Mouse (Mus musculus) embryonic facial prominence, embryonic 14.5 days (tissue): Measurements from ENCODE around the gene Rab25. TPM values are rescaled to one million over a fixed set of nuclear protein-coding genes. Genes with fewer than 3 reads are reported as not detected.

Source experiments
- ATAC-seq: fragments of 200-750 bp; cut with Nextera tagmentation; 2 replicates; pipeline ENCODE4 v1.8.0; 2017; ENCODE audit warnings: low read depth, moderate number of reproducible peaks, moderate TSS enrichment
- DNase-seq: peaks from one replicate; pipeline ENCODE4 v3.0.0-alpha.2; 2015; ENCODE audit warnings: low spot score
- H3K27ac ChIP-seq: fragments of 300-500 bp; sonication (generic); replicated peaks from 2 replicates; pipeline ENCODE4 v1.5.1; 2014; ENCODE audit warnings: low read depth, mild to moderate bottlenecking, low read length, moderate library complexity
- H3K27me3 ChIP-seq: fragments of 300-500 bp; sonication (generic); replicated peaks from 2 replicates; pipeline ENCODE4 v1.6.1; 2014; ENCODE audit warnings: low read length; ENCODE audit not compliant: control insufficient read depth, insufficient read depth
- H3K36me3 ChIP-seq: fragments of 300-500 bp; sonication (generic); 2 replicates; pipeline ENCODE4 v1.6.1; 2014; ENCODE audit warnings: low read length, mixed read lengths; ENCODE audit not compliant: control insufficient read depth, insufficient read depth
- H3K4me1 ChIP-seq: fragments of 300-500 bp; sonication (generic); 2 replicates; pipeline ENCODE4 v1.6.1; 2014; ENCODE audit warnings: antibody characterized with exemption, low read length; ENCODE audit not compliant: control insufficient read depth, insufficient read depth
- H3K4me2 ChIP-seq: fragments of 300-500 bp; sonication (generic); 2 replicates; pipeline ENCODE4 v1.6.1; 2014; ENCODE audit warnings: low read depth, mild to moderate bottlenecking, low read length, moderate library complexity, mixed read lengths
- H3K4me3 ChIP-seq: fragments of 300-500 bp; sonication (generic); 2 replicates; pipeline ENCODE4 v1.5.1; 2014; ENCODE audit warnings: low read depth, mild to moderate bottlenecking, low read length
- H3K9ac ChIP-seq: fragments of 300-500 bp; sonication (generic); 2 replicates; pipeline ENCODE4 v1.6.1; 2014; ENCODE audit warnings: low read depth, mild to moderate bottlenecking, low read length, moderate library complexity, mixed read lengths
- H3K9me3 ChIP-seq: fragments of 300-500 bp; sonication (generic); 2 replicates; pipeline ENCODE4 v1.6.1; 2016; ENCODE audit warnings: low read length; ENCODE audit not compliant: control insufficient read depth
- WGBS: fragments of 180-500 bp; shearing (Covaris S2); extraction: QIAGEN DNeasy Blood & Tissue Kit; methylation state at CpG from one replicate; pipeline ENCODE4 v1.1.7; 2014; 5-methylcytosine and 5-hydroxymethylcytosine counted together
- polyA plus RNA-seq: library from polyadenylated mRNA; unstranded; fragments of >200 nt; fragmentation: Nextera tagmentation; extraction: Ambion mirVana; gene quantifications from 2 replicates; pipeline ENCODE4 v1.2.1, GENCODE M21; 2014

The Rab25 gene
- polyA plus RNA-seq, 1 experiment from 2014 or later: 38.0 TPM

GRCm38 (mm10) chr3:88570341-88570740 lies 22.2 kb upstream of the Rab25 start:
- H3K4me3 ChIP-seq: no peak overlapping the region
- WGBS: 91% methylated on average over 10 of the region's 10 CpGs
- no peaks in the 10 kb centered on the region for H3K9me3 ChIP-seq
- H3K27me3 ChIP-seq: no peaks in the 10 kb centered on the region
- ATAC-seq (no peak), DNase-seq (no peak)
- H3K4me2 ChIP-seq: no peak overlapping the region
- no peaks in the 10 kb centered on the region for H3K4me1 ChIP-seq
- peaks cover 49% of the 10 kb centered on the region for H3K36me3 ChIP-seq
- H3K27ac ChIP-seq: no peak overlapping the region
- H3K9ac ChIP-seq: no peak overlapping the region

GRCm38 (mm10) chr3:88569694-88570093 lies 21.6 kb upstream of the Rab25 start:
- H3K9me3 ChIP-seq: no peaks in the 10 kb centered on the region
- no peak overlapping the region for H3K4me3 ChIP-seq
- WGBS: 93% methylated on average over 5 of the region's 5 CpGs
- peaks cover 55% of the 10 kb centered on the region for H3K36me3 ChIP-seq
- DNase-seq (no peak), ATAC-seq (no peak)
- H3K9ac ChIP-seq: no peak overlapping the region
- H3K4me2 ChIP-seq: no peak overlapping the region
- H3K27me3 ChIP-seq: no peaks in the 10 kb centered on the region
- no peaks in the 10 kb centered on the region for H3K4me1 ChIP-seq
- H3K27ac ChIP-seq: no peak overlapping the region

- Histone ChIP-seq H3K36me3 (peaks cover 61% of the 10 kb centered on the region), H3K27me3 (no peaks in the 10 kb centered on the region), H3K4me1 (no peaks in the 10 kb centered on the region), H3K27ac (no peak overlapping the region), H3K9me3 (no peaks in the 10 kb centered on the region), H3K9ac (no peak overlapping the region), H3K4me2 (no peak overlapping the region), H3K4me3 (no peak overlapping the region)
- ATAC-seq (no peak), DNase-seq (no peak)
- WGBS: 98% methylated on average over 2 of the region's 2 CpGs
These were observed 21.0 kb upstream of the Rab25 start for GRCm38 (mm10) chr3:88569093-88569492.

- peaks cover 66% of the 10 kb centered on the region for H3K36me3 ChIP-seq
- 96% methylated on average over 2 of the region's 2 CpGs for WGBS
- no peak overlapping the region for H3K9ac ChIP-seq
- H3K9me3 ChIP-seq: no peaks in the 10 kb centered on the region
- no peaks in the 10 kb centered on the region for H3K4me1 ChIP-seq
- no peak for ATAC-seq
- DNase-seq: no peak
- H3K27me3 ChIP-seq: no peaks in the 10 kb centered on the region
- H3K4me3 ChIP-seq: no peak overlapping the region
- no peak overlapping the region for H3K4me2 ChIP-seq
- no peak overlapping the region for H3K27ac ChIP-seq
These were observed 20.5 kb upstream of the Rab25 start for GRCm38 (mm10) chr3:88568615-88569014.

- WGBS: 86% methylated on average over 6 of the region's 6 CpGs
- no peaks in the 10 kb centered on the region for H3K27me3 ChIP-seq
- no peak overlapping the region for H3K27ac ChIP-seq
- H3K36me3 ChIP-seq: peaks cover 73% of the 10 kb centered on the region
- H3K9ac ChIP-seq: no peak overlapping the region
- no peak overlapping the region for H3K4me2 ChIP-seq
- DNase-seq: no peak
- no peaks in the 10 kb centered on the region for H3K9me3 ChIP-seq
- no peaks in the 10 kb centered on the region for H3K4me1 ChIP-seq
- no peak overlapping the region for H3K4me3 ChIP-seq
- ATAC-seq: no peak
These were observed 19.8 kb upstream of the Rab25 start for GRCm38 (mm10) chr3:88567892-88568291.

- Histone ChIP-seq H3K27me3 (no peaks in the 10 kb centered on the region), H3K4me1 (no peaks in the 10 kb centered on the region), H3K27ac (no peak overlapping the region), H3K9me3 (no peaks in the 10 kb centered on the region), H3K9ac (no peak overlapping the region), H3K4me3 (no peak overlapping the region), H3K36me3 (peaks cover 86% of the 10 kb centered on the region), H3K4me2 (no peak overlapping the region)
- 85% methylated on average over 4 of the region's 4 CpGs for WGBS
- ATAC-seq (no peak), DNase-seq (no peak)
These were observed 18.5 kb upstream of the Rab25 start for GRCm38 (mm10) chr3:88566536-88567061.

- no peaks in the 10 kb centered on the region for H3K4me1 ChIP-seq
- H3K27ac ChIP-seq: no peak overlapping the region
- no peaks in the 10 kb centered on the region for H3K9me3 ChIP-seq
- DNase-seq (no peak), ATAC-seq (no peak)
- peaks cover 91% of the 10 kb centered on the region for H3K36me3 ChIP-seq
- no peak overlapping the region for H3K4me3 ChIP-seq
- 94% methylated on average over 3 of the region's 3 CpGs for WGBS
- no peak overlapping the region for H3K9ac ChIP-seq
- H3K27me3 ChIP-seq: no peaks in the 10 kb centered on the region
- no peak overlapping the region for H3K4me2 ChIP-seq
These were observed 18.0 kb upstream of the Rab25 start for GRCm38 (mm10) chr3:88566116-88566515.

- no peak overlapping the region for H3K27ac ChIP-seq
- ATAC-seq (no peak), DNase-seq (no peak)
- no peaks in the 10 kb centered on the region for H3K4me1 ChIP-seq
- H3K27me3 ChIP-seq: no peaks in the 10 kb centered on the region
- WGBS: 84% methylated on average over 7 of the region's 7 CpGs
- H3K9me3 ChIP-seq: no peaks in the 10 kb centered on the region
- no peak overlapping the region for H3K4me3 ChIP-seq
- H3K36me3 ChIP-seq: peaks cover 99% of the 10 kb centered on the region
- H3K9ac ChIP-seq: no peak overlapping the region
- H3K4me2 ChIP-seq: no peak overlapping the region
These were observed 15.9 kb upstream of the Rab25 start for GRCm38 (mm10) chr3:88563966-88564365.

- Histone ChIP-seq H3K9ac (no peak overlapping the region), H3K27me3 (no peaks in the 10 kb centered on the region), H3K4me1 (no peaks in the 10 kb centered on the region), H3K27ac (no peak overlapping the region), H3K9me3 (no peaks in the 10 kb centered on the region), H3K4me3 (no peak overlapping the region), H3K36me3 (peaks cover 98% of the 10 kb centered on the region), H3K4me2 (no peak overlapping the region)
- WGBS: 72% methylated on average over 4 of the region's 4 CpGs
- no peak for ATAC-seq
- DNase-seq: no peak
These were observed 15.3 kb upstream of the Rab25 start for GRCm38 (mm10) chr3:88563442-88563841.
